Mouse (Mus musculus): ENCODE measurements around the gene Cpox.

Cpox gene

GRCm38 (mm10) chr16:58669264-58669663 lies 828 bp upstream of the Cpox start:
- no peak for DNase-seq (ENCODE audit: low spot score in 2 of 2)

GRCm38 (mm10) chr16:58670643-58671042 lies 551 bp downstream of the Cpox start:
- peak in 1 of 2 experiments; percentile 16 for DNase-seq (ENCODE audit: low spot score in 2 of 2)

- no peak for DNase-seq (ENCODE audit: low spot score in 2 of 2)
Observed at GRCm38 (mm10) chr16:58671212-58671985, 1.3 kb downstream of the Cpox start.

- DNase-seq (ENCODE audit: low spot score in 2 of 2): no peak
Observed at GRCm38 (mm10) chr16:58672396-58672795, 2.3 kb downstream of the Cpox start.

GRCm38 (mm10) chr16:58673811-58674410 lies 3.8 kb downstream of the Cpox start:
- no peak for DNase-seq (ENCODE audit: low spot score in 2 of 2)

- no peak for DNase-seq (ENCODE audit: low spot score in 2 of 2)
Observed at GRCm38 (mm10) chr16:58675256-58675655, 5.2 kb downstream of the Cpox start.

GRCm38 (mm10) chr16:58676156-58676555 lies 6.1 kb downstream of the Cpox start:
- DNase-seq (ENCODE audit: low spot score in 2 of 2): no peak

GRCm38 (mm10) chr16:58676633-58677032 lies 6.5 kb downstream of the Cpox start:
- DNase-seq (ENCODE audit: low spot score in 2 of 2): no peak

- DNase-seq (ENCODE audit: low spot score in 2 of 2): no peak
Observed at GRCm38 (mm10) chr16:58677491-58677890, 7.4 kb downstream of the Cpox start.

- no peak for DNase-seq (ENCODE audit: low spot score in 2 of 2)
Observed at GRCm38 (mm10) chr16:58678660-58679059, 8.6 kb downstream of the Cpox start.

GRCm38 (mm10) chr16:58682046-58682445 lies 12.0 kb downstream of the Cpox start:
- no peak for DNase-seq (ENCODE audit: low spot score in 2 of 2)

- DNase-seq (ENCODE audit: low spot score in 2 of 2): peak; percentile 14 to 20
Observed at GRCm38 (mm10) chr16:58682870-58683269, 12.8 kb downstream of the Cpox start.

GRCm38 (mm10) chr16:58683911-58684310 lies 13.8 kb downstream of the Cpox start:
- DNase-seq (ENCODE audit: low spot score in 2 of 2): no peak

GRCm38 (mm10) chr16:58684537-58684936 lies 14.4 kb downstream of the Cpox start:
- DNase-seq (ENCODE audit: low spot score in 2 of 2): no peak

- DNase-seq (ENCODE audit: low spot score in 2 of 2): no peak
Observed at GRCm38 (mm10) chr16:58685548-58686537, 15.8 kb downstream of the Cpox start.

GRCm38 (mm10) chr16:58688534-58688933 lies 18.4 kb downstream of the Cpox start:
- no peak for DNase-seq (ENCODE audit: low spot score in 2 of 2)

GRCm38 (mm10) chr16:58689555-58690169 lies 19.6 kb downstream of the Cpox start:
- DNase-seq (ENCODE audit: low spot score in 2 of 2): no peak

- no peak for DNase-seq (ENCODE audit: low spot score in 2 of 2)
Observed at GRCm38 (mm10) chr16:58690322-58690732, 20.2 kb downstream of the Cpox start.

- DNase-seq (ENCODE audit: low spot score in 2 of 2): no peak
Observed at GRCm38 (mm10) chr16:58694091-58694490, 24.0 kb downstream of the Cpox start.

GRCm38 (mm10) chr16:58696796-58697195 lies 26.7 kb downstream of the Cpox start:
- DNase-seq (ENCODE audit: low spot score in 2 of 2): no peak

- no peak for DNase-seq (ENCODE audit: low spot score in 2 of 2)
Observed at GRCm38 (mm10) chr16:58697261-58697660, 27.2 kb downstream of the Cpox start.

- DNase-seq (ENCODE audit: low spot score in 2 of 2): no peak
Observed at GRCm38 (mm10) chr16:58700174-58700573, 30.1 kb downstream of the Cpox start.
